Mouse (Mus musculus): ENCODE data around the gene Zscan10.

The Zscan10 gene

GRCm38 (mm10) chr17:23600641-23601622, at the start of gene Zscan10:
TSS of gene Zscan10 (plus strand) at chr17:23600856.
- DNase-seq: no peak

GRCm38 (mm10) chr17:23550856-23551255, 49.8 kb upstream of the Zscan10 start:
- peak; percentile 28 for DNase-seq

GRCm38 (mm10) chr17:23551416-23551815, 49.2 kb upstream of the Zscan10 start:
- no peak for DNase-seq

GRCm38 (mm10) chr17:23551963-23552362, 48.7 kb upstream of the Zscan10 start:
- no peak for DNase-seq

- DNase-seq: no peak
Measured at GRCm38 (mm10) chr17:23552896-23553633, 47.6 kb upstream of the Zscan10 start.

- DNase-seq: no peak
Measured at GRCm38 (mm10) chr17:23553634-23554120, 47.0 kb upstream of the Zscan10 start.

GRCm38 (mm10) chr17:23554321-23554720, 46.3 kb upstream of the Zscan10 start:
- DNase-seq: no peak

GRCm38 (mm10) chr17:23555243-23555916, 45.3 kb upstream of the Zscan10 start:
- DNase-seq: no peak

- DNase-seq: peak; percentile 69
Measured at GRCm38 (mm10) chr17:23559767-23560166, 40.9 kb upstream of the Zscan10 start.

- peak; percentile 97 for DNase-seq
Measured at GRCm38 (mm10) chr17:23563595-23564367, 36.9 kb upstream of the Zscan10 start, which contains the start of gene Zfp213. TSS of gene Zfp213 (minus strand) at chr17:23564238.

GRCm38 (mm10) chr17:23564368-23564715, 36.3 kb upstream of the Zscan10 start:
- no peak for DNase-seq

- DNase-seq: no peak
Measured at GRCm38 (mm10) chr17:23566787-23567186, 33.9 kb upstream of the Zscan10 start.

GRCm38 (mm10) chr17:23568370-23568769, 32.3 kb upstream of the Zscan10 start:
- DNase-seq: no peak

GRCm38 (mm10) chr17:23570017-23570416, 30.6 kb upstream of the Zscan10 start:
- DNase-seq: peak; percentile 64

- peak; percentile 40 for DNase-seq
Measured at GRCm38 (mm10) chr17:23571084-23571483, 29.6 kb upstream of the Zscan10 start.

- DNase-seq: no peak
Measured at GRCm38 (mm10) chr17:23572059-23572458, 28.6 kb upstream of the Zscan10 start.

- no peak for DNase-seq
Measured at GRCm38 (mm10) chr17:23574130-23574529, 26.5 kb upstream of the Zscan10 start.

- no peak for DNase-seq
Measured at GRCm38 (mm10) chr17:23575951-23576552, 24.6 kb upstream of the Zscan10 start.

GRCm38 (mm10) chr17:23584786-23585185, 15.9 kb upstream of the Zscan10 start:
- DNase-seq: no peak

- peak; percentile 77 for DNase-seq
Measured at GRCm38 (mm10) chr17:23585721-23586491, 14.8 kb upstream of the Zscan10 start.

- no peak for DNase-seq
Measured at GRCm38 (mm10) chr17:23587253-23587652, 13.4 kb upstream of the Zscan10 start.
